Mouse (Mus musculus) left cerebral cortex, adult 18-20 months (tissue): ENCODE measurements around the gene H2-Aa. TPM values are rescaled to one million over a fixed set of nuclear protein-coding genes. Genes with fewer than 3 reads are reported as not detected.

ENCODE experiments used
- DNase-seq, 2 experiments: peaks; one replicate each; pipeline ENCODE4 v3.0.0; 2021 to 2022; ENCODE audit warnings: low spot score in 2 of 2, mixed read lengths in 1 of 2
- total RNA-seq, 2 experiments: library from RNA; stranded (reverse); gene quantifications; 2 replicates each; pipeline ENCODE4 v1.2.3; 2021

Gene H2-Aa
- total RNA-seq, 2 experiments from 2014 or later, result 4.5 to 5.9 TPM

DNA sequence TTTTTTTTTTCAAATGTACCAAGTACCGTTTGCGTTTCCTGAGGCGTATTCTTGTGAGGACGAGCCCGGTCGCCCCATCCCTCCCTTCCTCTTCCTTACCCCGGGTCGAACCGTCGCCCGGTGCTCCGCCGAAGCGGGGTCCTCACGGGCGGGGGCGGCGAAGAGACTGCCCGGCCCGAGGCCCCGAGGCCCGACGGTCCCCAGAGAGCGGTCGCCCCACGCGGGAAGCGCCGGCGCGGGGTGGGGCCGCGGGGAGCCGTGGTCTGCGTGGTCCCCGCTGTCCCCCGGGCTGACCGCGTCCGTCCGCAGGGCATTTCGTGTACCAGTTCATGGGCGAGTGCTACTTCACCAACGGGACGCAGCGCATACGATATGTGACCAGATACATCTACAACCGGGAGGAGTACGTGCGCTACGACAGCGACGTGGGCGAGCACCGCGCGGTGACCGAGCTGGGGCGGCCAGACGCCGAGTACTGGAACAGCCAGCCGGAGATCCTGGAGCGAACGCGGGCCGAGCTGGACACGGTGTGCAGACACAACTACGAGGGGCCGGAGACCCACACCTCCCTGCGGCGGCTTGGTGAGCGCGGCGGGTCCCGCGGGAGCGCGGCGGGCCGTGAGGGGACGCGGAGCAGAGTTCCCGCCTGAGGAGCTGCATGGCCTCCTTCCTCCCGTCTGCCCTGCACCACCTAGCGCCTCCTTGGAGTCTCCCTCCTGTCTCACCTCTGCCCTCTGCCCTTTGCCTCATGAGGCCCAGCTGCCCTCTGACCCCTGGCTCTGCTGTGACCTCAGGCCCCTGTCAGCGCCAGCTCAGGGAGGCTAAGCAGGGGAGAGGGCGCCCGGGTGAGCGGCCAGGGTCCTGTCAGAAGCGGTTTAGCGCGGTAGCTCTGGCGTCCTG, 22.9 kb downstream of the H2-Aa start:
- DNase-seq, result peak in 1 of 2 experiments; percentile 7

DNA sequence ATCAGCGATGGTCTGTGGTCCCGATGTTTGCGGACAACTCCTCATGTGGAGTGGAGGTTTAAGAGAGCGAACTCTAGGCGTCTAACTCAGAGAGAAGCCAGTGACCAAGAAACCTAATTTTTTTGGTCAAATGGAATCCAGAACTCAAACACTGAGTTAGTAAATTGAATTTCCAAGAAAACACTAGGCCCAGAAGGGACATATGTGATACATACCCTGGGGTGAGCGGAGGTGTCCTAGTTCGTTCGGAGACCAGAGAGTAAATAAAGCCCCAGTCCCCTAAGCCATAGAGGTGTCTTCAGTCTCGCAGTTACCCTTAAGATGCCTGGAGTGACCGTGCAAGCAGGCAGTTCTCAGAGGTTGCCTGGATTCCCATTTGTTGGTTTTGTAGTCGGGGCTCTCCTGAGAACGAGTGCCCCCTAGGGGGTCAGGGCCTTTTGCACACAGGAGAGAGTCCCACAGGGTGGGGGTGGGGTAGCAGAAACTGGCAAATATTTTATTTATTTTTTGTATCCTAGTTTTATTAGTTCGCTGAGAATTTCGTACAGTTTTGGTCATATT, 23.7 kb downstream of the H2-Aa start:
- DNase-seq, result no peak

DNA sequence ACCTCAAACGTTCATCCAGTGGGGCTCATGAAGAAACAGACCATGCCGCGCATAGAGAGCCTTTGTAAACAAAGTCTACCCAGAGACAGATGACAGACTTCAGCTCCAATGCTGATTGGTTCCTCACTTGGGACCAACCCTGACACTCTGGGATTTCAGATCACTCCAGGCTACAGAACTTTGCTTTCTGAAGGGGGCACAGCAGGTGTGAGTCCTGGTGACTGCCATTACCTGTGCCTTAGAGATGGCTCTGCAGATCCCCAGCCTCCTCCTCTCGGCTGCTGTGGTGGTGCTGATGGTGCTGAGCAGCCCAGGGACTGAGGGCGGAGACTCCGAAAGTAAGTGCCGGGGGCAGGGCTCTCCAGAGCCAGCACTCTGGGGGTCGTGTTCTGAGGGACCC, 24.6 kb downstream of the H2-Aa start:
- DNase-seq, result peak; percentile 60 to 67

DNA sequence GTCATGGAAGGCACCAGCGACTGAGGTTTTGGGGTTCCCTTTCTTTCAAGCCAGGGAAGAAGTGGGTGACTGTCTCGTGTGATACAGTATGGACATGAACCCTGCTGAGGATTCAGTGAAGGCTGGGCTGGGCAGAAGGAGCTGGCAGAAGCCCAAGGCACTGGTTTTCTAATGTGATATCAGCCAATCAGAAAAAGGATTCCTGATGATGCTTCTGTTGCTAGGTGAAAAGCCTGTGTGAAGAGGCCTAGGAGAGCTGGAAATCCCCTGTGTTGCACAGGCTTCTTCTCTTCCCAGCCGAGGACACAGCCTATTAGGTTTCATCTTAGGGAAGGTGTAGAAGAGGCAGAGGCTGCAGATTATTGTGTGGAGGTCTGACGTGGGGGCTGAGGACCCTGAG, 26.1 kb downstream of the H2-Aa start:
- DNase-seq, result peak; percentile 51 to 60

DNA sequence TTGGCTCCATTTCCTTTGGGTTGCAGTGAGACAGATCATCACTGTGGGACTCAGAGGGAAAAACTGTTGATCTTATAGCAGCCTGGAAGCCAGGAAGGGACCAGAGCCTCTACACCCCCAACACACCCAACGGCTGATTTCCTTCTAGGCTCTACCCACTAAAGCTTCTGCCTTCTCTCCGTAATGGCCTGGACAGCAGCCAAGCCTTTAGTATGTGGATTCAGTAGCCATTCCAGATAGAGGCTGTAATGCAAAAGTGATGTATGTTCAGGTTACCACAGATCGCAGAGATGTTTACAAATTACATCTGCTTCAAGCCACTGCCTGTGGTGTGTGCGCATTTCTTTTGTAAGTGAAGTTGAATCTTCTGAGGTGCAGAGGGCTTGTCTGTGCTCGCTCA, 27.1 kb downstream of the H2-Aa start:
- DNase-seq, result no peak

DNA sequence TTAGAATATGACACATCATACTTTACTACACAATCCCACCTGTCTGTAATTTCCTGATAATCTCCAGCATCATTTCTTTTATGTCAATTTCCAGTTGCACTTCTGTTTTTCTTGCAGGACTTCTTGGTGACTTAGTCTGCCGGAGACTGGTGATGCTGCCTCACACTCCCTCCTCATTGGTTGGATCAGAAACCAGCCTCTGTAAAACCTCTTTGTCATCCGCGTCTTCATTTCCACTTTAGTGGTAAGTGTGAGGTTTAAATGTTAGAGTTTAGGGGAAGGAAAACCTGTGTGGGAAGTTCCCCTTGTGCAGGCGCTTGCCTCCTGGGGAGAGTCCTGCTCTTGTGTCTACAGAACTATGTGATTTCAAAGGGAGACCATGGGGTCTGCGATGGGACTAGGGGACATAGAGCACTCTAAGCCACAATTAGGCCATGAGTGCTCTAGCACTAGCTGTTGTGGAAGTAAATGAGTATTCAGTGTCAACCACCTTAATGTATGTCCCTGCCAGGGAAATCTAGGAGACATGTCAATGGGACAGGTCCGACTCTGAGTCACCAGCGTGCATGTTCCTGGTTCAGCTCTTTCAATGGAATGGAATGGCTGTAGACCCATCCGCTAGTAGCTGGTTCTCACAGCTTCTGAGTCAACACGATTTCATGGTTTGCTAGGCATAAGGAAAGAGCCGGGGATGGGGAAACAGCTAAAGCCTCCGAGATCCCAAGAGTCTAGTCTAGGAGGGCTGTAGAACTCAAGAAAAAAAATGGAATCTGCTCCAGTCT, 29.8 kb downstream of the H2-Aa start, which contains the start of gene H2-Ab1:
Gene H2-Ab1 (plus strand): TSS at position 96 of the 782 bp plus-strand sequence.
- DNase-seq, result peak; percentile 78 to 84

DNA sequence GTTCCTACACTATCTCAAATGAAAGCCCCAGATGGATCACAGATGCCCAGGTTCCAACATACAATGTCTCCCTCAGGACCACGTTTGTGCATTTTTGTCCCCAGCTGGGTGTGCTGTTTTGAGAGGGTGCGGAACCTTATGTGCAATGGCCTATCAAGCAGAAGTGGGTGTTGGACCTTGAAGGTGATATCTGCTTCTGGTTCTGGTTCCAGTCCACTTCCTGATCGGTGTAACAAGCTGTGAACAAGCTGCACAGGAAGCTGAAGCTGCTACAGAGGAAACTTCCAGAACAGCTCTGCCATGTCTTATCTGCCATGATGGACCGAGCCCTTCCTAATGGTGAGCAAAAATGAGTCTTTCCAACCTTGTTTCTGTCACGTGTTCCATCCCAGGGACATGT, 31.1 kb downstream of the H2-Aa start:
- DNase-seq, result no peak

DNA sequence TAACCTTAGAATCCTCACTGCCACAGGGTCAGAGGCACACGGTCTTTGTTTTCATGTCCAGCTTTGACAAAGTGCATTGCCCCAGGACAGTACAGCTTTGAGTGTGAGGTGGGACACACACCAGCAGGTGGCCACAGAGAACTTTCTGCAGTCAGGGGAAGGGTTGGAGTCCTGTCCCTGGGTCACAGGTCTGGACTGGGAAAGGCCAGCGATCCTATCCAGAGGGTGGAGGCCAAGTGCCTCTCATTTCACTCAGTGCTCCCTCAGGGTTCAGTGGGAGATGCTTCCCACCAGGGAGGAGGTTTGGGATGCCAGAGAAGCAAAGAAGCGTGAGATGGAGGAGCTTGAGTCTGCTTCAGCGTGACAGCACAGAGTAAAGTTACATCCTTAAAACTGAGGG, 36.0 kb downstream of the H2-Aa start:
- DNase-seq, result no peak

DNA sequence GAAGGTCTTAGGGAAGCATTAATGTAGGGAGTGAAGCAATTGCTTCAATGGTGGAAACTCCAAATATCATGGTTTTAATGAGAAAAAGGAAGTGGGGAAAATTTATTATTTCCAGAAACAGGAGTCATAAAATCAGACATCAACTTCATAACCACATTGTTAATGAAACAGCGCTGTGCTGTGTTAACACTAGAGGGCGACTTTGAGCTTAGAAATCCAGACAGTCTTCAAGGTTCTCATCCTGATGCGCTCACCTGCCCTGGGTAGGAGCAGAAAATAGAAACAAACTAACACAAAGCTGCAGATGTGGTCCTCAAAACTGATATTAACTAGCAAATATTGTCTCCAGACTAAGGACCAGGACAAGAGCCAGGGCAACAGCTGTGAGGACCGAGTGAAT, 37.7 kb downstream of the H2-Aa start:
- peak in 1 of 2 experiments; percentile 33 for DNase-seq

DNA sequence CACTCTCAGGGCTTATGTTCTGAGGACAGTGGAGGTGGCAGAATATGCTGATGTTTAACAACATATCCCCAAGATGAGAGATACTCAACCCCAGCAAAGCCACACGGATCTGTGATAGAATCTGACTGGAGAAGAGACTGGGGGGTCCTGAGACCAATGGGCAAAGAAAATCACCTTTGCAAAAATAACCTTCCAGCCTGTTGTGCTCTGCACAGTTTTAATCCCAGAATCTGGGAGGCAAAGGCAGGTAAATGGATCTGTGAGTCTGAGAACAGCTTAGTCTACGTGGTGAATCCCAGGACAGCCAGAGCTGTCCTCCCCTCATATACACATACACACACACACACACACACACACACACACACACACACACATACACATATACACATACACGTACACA, 38.3 kb downstream of the H2-Aa start:
- no peak for DNase-seq

DNA sequence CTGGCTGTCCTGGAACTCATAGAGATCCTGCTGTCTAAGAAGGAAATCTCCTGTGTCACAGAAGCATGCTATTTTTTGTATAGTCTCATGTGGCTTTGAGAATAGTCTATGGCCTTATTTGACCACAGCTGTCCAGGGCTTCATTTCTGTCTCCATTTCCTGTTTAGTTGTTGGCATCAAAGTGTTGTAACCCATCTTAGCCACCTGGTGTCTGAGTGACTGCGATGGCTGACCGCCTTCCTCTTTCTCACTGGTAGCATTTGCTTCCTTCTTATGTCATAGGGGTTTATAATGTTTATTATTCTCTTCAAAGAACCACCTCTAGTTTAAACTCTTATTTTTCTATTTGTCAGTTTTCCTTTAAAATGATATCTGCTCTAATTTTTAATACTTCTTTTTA, 38.9 kb downstream of the H2-Aa start:
- no peak for DNase-seq

DNA sequence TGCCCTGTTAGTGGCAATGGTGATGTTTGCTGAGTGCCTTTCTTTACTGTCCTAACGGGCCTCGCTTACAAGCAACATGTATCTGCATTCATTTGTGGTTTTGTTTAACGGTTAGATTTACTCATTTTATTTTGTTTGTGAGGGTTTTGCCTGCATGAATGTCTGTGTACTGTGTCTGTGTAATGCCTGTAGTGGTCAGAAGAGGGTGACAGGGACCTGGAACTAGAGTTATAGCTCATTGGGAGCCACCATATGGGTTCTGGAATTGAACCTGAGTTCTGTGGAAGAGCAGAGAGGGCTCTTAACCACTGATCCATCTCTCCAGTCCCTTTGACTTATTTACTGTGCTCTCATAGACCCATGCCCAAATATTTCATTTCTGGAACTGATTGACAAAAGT, 40.6 kb downstream of the H2-Aa start:
- no peak for DNase-seq

DNA sequence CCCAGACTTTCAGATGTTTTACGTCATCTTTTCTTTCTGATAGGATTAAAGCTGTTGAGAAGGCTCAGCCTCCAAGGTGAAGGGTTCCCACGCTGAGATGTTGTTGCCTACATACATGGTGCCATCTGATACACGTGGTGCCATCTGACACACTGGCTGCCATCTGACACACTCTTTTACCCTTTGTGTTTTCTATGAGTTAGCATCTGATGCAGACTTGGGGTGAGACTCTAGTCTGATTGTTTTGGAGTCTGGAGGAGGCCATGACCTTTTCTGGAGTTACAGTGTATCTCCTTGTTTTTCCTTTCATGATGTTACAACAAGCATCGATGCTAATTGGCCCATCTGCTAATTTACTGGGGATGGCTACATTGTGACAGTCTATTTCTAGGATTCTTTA, 43.0 kb downstream of the H2-Aa start:
- no peak for DNase-seq

DNA sequence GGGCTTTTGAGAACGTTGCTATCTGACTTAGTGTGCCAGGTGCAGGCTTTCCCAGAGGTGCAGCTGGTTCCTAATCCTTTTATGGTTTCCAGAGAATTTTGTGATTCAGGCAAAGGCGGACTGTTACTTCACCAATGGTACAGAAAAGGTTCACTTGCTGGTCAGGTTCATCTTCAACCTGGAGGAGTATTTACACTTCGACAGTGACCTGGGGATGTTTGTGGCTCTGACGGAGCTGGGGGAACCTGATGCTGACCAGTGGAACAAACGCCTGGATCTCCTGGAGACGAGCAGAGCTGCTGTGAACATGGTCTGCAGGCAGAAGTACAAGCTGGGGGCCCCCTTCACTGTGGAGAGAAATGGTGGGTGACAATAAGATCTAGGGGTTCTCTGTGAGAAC, 46.7 kb downstream of the H2-Aa start:
- DNase-seq, result no peak

DNA sequence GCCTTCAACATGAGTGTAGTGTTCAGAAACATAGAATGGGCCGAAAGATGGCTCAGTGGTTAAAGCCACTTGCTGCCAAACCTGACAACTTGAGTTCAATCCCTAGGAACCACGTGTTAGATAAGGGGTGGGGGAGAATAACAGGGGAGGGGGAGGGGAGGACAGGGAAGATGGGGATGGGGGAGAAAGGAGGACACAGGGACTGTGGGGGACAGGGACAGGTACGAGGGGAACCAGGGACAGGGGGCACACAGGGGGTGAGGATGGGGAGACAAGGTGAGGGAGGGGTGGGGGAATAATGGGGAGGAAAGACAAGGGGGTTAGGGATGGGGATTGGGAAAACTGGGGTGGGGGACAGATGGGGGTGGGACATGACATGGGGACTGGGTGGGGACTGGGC, 47.3 kb downstream of the H2-Aa start:
- DNase-seq, result no peak

DNA sequence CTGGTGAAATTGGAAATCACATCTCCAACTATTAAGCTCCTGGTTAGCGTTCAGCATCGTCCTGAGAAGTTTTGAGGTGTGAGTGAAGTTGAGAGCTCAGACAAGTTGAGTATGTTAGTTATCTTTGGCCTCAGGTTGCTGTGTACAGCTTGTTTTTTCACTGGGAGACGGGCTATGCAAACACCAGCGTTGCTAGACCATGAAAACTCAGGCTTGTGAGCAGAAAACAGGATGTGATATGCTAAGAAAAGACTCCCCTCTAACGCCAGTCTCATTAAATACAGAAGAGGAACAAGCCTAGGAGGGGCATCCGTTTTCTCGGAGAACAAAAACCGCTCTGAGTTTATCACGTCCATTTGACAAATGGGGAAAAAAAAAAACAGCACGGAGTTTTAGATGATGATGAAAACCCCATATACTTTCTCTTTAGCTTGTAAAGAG, 48.0 kb downstream of the H2-Aa start:
- no peak for DNase-seq

DNA sequence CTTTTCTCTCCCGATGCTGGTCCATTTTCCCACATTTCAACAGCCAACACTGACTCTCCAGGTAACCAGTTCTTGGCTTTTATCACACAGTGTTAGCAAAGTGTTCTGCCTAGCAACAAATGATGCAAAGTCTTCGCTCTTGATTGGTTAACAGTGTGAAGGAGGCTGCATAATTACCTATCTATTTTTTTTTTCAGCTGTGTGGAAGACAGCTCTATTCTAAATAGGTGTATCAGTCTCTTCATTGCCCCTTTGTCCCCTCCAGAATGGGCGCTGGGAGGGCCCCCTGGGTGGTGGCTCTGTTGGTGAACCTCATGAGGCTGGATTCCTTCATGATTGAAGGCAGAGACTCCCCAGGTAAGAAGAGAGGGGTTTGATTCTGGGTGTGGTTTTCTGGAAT, 48.9 kb downstream of the H2-Aa start, which contains the start of gene H2-Ob:
Gene H2-Ob (plus strand): TSS at position 198 of the 400 bp plus-strand sequence.
- DNase-seq, result peak; percentile 20 to 34

DNA sequence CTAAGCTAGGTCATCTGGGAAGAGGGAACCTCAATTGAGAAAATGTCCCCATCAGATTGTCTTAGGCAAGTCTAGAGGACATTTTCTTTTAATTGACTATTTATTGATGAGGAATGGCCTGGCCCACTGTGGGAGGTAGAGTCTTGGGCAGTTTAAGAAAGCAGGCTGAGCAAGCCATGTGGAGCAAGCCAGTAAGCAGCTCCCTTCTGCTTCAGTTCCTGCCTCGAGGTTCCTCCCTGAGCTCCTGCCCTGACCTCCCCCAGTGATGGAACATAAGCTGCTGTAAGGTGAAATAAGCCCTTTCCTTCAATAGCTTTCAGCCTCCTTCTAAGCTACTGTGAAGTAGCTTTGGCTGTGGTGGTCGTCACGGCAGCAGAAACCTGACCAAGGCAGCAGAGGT, 49.9 kb downstream of the H2-Aa start:
- no peak for DNase-seq

DNA sequence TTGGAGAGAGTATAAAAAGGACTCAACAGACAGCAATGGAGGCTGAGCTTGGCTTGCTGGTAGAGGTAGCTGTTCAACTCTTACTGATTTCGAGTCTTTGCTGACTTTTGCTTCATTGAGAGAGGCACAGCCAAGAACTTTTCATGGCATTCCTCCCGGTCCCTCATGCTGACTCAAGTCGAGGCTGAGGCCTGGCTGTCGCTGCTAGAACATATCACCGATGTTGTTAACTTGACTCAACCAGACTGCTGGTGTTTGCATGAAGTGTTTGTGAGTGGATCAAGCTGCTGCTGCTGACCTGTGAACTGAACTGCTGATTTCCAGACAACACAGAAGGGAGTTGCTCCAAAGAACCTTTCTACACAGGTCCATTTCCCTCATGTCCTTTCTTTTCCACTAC, 50.9 kb downstream of the H2-Aa start:
- no peak for DNase-seq

DNA sequence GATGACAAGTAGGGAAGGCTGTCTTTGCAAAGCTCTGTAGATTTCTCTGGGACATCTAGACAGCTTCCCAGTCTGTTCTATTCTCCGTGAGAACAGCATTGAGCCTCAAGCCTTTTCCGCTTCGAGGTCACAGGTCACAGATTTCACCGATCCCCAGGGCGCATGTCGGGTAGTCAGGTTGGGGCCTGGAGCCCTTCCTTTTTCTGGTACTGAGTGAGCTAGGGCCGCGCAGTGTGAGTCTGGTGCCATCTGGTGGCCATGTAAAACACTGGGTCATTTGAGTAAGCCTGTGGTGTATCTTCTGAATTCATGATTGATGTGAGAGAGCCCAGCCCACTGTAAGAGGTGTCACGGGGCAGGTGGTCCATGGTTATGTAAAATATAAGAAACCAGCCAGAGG, 52.7 kb downstream of the H2-Aa start:
- peak; percentile 71 for DNase-seq
